Mouse (Mus musculus): ENCODE results near the gene Mgat5.

- TF ChIP-seq CTCF (IDR thresholded peaks at IDR 0.05; ENCODE audit: low read depth, low read length) (no peak), POLR2A (IDR thresholded peaks at IDR 0.05; ENCODE audit: extremely low read depth, insufficient read depth, low read length) (no peak)
Observed at GRCm38 (mm10) chr1:127530849-127531580, 326.2 kb downstream of the Mgat5 start.

All from liver, adult 2 months (tissue).